Mouse (Mus musculus): ENCODE measurements around the gene Tent2.
"Not testable (repeated sequence)": the region's sequence is repeated elsewhere in the genome, so short reads cannot be mapped to it uniquely, and the experiment has no call there.

Gene Tent2
- long read RNA-seq, experiment 1, partial matches to known transcripts: 3 of 8 reads
- long read RNA-seq, experiment 1, other reads (novel, unspliced or antisense): 1 of 8 reads
- long read RNA-seq, experiment 2, partial matches to known transcripts: 3 of 9 reads
- long read RNA-seq, experiment 2, other reads (novel, unspliced or antisense): 1 of 9 reads

GRCm38 (mm10) chr13:93191831-93192645 lies at the start of gene Tent2:
TSS of gene Tent2 (minus strand) at chr13:93192385.
- intact Hi-C loops (cut with DNase I): loop anchor here (5.0 kb wide), 1 partner anchor 45 kb away; no protein-coding TSS in a partner anchor

DNA sequence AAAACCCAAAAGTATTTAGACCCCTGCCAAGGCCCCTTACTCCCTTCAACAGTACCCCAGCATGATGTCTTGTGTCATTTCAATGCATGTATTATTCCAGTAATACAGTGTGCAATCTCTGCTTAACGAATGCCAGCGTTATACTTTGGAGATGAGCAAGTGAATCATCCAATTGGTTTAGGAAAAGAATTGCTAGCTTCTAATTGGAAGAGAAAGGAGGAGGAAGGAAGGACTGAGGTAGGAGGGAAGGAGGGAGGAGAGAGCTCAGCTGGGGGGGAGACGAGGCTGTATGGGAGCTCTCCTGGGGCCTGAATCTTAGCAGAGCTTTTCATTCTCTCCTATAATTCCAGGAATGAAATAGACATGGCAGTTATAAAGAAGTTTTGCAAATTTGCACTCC lies 49.0 kb upstream of the Tent2 start:
- intact Hi-C loops (cut with DNase I): loop anchor here (5.0 to 10.0 kb wide), 2 partner anchors 96 to 374 kb away; partner anchors contain the start of gene Cmya5

GRCm38 (mm10) chr13:93239561-93239960 lies 47.4 kb upstream of the Tent2 start:
- intact Hi-C loops (cut with DNase I): loop anchor here (5.0 kb wide), 1 partner anchor 47 kb away; the partner anchor contains the start of gene Tent2

- intact Hi-C loops (cut with DNase I): loop anchor here (5.0 kb wide), 1 partner anchor 47 kb away; the partner anchor contains the start of gene Tent2
Measured at GRCm38 (mm10) chr13:93239134-93239533, 46.9 kb upstream of the Tent2 start.

DNA sequence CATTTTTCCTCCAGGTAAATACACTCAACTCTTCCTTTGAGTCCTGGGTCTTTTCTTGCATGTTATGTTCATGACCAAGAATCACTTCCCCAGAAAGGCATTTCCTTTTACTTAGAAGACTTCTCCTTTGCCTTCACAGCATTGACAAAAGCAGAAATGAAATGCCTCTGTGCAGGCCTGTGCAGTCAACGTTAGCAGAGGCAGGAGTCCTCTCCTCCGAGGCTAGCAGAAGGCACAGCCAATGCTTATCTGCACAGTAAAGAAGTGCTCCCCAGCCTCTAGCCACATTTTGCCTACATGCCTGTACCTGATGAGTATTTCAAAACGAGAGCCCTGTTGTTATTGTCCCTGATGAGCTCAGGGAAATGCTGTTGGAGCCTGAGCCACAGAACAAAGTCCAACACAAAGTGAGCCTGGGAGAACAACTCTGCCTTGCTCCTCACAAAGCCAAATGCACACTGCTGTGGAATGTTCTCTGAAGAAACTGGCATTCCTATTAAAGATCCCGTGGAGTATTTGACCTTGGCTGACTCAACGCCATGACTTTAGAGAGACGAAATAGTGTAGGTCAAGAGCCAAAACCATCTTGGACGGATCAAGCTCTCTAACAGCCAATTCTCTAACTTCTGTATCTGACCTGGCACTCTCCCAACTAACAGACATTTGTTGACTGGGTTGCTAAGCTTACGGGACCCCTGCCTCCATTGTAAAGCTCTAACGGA lies 45.7 kb upstream of the Tent2 start:
- intact Hi-C loops (cut with DNase I): loop anchor here (5.0 kb wide), 1 partner anchor 46 kb away; the partner anchor contains the start of gene Tent2

DNA sequence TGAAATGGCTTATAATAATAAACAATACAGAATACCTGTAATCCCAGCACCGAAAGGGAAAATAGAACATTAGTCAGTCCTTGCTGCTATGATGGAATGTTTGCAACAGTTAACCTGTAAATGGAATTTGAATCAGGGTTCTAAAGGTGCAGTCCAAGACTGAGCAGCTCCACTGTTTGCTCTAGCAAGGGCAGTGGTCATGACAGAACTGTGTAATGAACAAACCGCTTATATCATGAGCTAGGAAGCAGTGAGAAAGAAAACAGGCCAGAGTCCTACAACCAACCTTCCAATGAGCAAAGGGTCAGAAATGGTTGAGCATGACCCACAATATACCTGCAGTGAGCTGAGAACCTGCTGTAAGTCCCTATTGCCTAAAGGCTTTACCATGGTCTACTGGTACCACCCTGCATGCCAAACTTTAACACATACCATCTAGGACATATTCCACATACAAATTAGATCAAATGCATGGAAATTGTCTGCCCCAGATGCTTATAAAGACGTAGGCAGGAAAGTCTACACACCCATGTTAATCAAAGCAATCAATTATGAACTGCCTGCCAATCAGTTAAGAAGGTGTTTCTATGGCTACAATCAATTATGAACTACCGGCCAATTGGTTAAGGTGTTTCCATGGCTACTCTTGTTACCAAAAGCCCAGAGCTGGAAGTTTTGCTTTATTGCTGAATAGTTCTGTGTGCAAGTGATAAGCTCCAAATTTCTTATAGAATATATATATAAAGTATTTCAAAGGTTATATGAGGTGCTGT lies 42.3 kb upstream of the Tent2 start:
- intact Hi-C loops (cut with DNase I): loop anchor here (5.0 kb wide), 1 partner anchor 42 kb away; the partner anchor contains the start of gene Tent2

DNA sequence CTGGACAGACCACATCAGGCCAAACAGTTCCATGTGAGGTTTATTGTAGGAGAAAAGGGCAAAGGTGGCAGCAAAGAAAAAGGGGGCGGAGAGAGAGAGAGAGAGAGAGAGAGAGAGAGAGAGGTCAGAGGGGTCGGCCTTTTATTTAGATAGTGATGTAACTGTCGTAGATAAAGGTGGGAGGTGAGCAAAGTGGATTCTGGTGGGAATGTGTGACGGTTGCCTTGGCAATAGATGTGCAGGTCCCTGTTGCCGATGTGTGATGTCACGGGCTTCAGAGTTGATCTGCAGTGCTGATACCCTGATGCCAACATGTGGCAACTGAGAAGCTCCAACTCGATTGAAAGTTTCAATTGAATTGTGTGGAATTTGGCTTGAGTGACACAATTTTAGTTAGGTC lies 40.1 kb upstream of the Tent2 start:
- intact Hi-C loops (cut with DNase I): no loop called here

- intact Hi-C loops (cut with DNase I): no loop called here
Measured at GRCm38 (mm10) chr13:93231016-93231415, 38.8 kb upstream of the Tent2 start.

GRCm38 (mm10) chr13:93211741-93212140 lies 19.6 kb upstream of the Tent2 start:
- intact Hi-C loops (cut with DNase I): no loop called here

- intact Hi-C loops (cut with DNase I): loop anchor here (5.0 kb wide), 1 partner anchor 45 kb away; no protein-coding TSS in a partner anchor
Measured at GRCm38 (mm10) chr13:93192646-93193026, 451 bp upstream of the Tent2 start.

GRCm38 (mm10) chr13:93189416-93189815 lies 2.8 kb downstream of the Tent2 start:
- intact Hi-C loops (cut with DNase I): no loop called here

GRCm38 (mm10) chr13:93188738-93189137 lies 3.4 kb downstream of the Tent2 start:
- intact Hi-C loops (cut with DNase I): no loop called here

- intact Hi-C loops (cut with DNase I): not testable (repeated sequence)
Measured at GRCm38 (mm10) chr13:93187792-93188191, 4.4 kb downstream of the Tent2 start.

DNA sequence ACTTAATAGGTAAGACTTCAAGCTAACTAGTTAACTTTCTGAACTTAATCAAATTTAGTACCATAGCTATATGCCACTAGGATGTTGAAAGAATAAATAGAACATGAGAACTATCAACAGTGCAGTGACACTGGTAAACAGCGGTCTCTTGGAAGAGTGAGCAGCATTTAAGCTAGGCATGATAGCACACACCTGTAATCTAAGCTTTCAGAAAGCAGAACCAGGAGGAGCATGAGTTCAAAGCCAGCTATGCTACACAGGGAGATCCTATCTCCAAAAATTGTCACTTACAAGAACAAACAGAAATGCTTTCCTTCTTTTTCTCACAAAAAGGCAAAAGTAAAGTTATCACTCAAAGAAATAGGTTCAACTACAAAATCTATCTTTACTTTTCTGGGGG lies 11.8 kb downstream of the Tent2 start:
- intact Hi-C loops (cut with DNase I): no loop called here

GRCm38 (mm10) chr13:93179522-93179921 lies 12.7 kb downstream of the Tent2 start:
- intact Hi-C loops (cut with DNase I): no loop called here

DNA sequence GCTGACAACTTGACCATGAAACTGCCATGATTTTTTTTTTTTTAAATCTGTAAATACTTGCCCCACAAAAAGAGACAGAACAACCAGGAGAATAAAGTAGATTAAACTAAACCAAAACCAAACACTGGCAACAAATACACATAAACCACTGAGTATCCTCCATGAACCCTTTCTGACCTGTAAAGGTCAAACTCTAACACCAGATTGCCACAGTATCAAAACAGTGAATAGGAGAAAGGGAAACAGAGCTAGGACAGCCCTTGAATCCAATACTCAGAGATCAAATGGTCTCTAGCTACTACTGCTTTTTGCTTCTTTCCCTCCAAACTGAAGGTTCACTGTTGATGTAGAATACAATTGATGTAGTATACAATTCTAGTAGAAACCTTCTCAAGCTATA lies 14.6 kb downstream of the Tent2 start:
- intact Hi-C loops (cut with DNase I): no loop called here

GRCm38 (mm10) chr13:93163303-93163702 lies 28.9 kb downstream of the Tent2 start:
- intact Hi-C loops (cut with DNase I): no loop called here

DNA sequence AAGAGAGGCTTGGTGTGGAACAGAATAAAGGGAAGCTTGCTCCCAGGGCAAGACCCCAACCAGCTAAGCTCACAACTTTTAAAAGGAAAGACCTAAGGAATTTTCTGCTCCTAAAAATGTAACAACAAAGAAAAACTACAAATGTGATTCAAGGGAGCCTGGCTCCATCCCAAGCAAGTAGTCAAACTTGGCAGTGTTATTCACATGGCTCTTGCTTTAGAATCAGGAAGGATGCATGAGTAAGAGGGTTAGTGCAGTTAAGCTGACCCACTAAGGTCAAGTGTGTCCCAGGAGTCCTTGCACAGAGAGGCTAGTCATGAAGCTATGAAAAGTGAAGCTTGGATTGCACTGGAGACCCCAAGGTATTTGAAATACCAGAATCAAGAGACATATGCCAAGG lies 29.7 kb downstream of the Tent2 start:
- intact Hi-C loops (cut with DNase I): no loop called here

DNA sequence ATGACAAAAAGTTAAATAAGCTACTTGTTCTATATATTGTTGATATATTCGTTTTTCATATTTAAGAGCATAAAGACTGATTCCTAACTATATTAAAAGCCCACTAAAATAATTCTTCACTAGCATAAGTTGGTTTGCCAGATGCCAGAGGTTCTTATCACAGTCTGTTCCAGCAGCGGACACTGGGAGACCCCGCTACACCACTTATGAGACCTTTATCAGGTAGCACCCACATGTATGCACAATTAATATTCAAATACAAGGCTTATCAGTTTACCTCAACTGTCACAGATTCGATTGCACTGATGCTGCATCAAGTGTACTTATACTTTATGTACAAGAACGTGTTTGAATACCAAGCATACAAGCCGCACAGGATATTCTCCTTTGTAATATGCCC lies 33.9 kb downstream of the Tent2 start:
- intact Hi-C loops (cut with DNase I): no loop called here

DNA sequence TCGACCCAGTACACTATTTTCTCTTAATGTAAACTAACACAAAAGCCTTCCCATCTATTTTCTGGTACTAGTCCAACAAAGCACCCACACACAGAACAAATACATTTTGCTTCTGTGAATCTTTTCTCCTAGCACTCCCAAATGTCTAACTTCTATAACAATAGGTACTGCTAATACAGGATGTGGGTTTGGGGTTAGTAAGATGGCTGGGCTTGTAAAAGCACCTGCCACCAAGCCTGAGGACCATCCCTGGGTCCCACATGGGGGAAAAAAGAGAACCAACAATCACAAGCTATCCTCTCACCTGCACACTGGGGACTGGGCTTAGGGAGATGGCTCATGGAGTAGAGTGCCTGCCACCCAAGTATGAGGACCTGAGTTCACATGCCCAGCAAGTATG lies 38.9 kb downstream of the Tent2 start:
- intact Hi-C loops (cut with DNase I): no loop called here
